Mouse (Mus musculus) layer of hippocampus, postnatal 10 days (tissue): ENCODE measurements at regions not wholly inside any gene's neighbourhood (a gene's known extent, or its start where the extent isn't known, plus 50 kb on each side); places are given as distances from the start of the nearest gene placed in this dataset.

Source experiments
- DNase-seq, 2 experiments: peaks; one replicate each; pipeline ENCODE4 v3.0.0; 2021; ENCODE audit warnings: low spot score in 2 of 2

DNA sequence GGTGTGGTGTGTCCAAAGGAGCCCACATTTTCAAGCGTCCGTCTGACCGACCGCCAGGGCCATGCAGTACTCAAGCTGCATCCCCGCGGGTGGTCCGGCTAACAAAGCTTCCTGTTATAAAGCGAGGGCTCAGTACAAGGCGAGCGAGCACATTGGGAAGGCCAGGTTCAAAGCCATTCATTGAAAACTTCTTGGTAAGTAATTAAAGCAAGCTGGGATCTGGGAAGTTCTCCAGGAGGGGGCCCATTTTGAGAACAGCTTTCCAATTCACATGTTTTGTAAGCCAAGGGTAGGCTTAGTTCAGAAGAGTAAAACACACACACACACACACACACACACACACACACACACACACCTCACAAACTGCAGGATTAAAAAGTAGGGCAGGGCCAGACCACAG lies 57.3 kb upstream of the Prep start:
- peak; percentile 38 to 52 for DNase-seq

DNA sequence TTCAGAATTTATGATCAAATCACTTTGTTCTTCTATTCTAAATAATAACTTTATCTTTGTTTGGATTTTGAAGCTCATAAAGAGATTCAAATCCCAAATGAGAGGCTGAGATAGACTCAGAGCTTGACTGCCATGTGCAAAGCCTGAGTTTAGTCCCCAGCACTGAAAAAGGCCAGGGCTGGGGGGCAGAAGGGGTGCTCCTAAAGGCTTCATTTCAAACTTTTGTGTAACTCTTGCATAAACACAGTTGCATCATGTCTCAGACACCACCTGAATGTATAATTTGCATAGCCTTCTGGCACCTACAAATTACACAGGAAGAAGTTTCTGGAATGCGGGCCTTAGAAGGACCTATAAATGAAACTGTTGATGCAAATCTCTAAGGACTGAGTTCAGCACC lies 57.8 kb upstream of the Prep start:
- no peak for DNase-seq

DNA sequence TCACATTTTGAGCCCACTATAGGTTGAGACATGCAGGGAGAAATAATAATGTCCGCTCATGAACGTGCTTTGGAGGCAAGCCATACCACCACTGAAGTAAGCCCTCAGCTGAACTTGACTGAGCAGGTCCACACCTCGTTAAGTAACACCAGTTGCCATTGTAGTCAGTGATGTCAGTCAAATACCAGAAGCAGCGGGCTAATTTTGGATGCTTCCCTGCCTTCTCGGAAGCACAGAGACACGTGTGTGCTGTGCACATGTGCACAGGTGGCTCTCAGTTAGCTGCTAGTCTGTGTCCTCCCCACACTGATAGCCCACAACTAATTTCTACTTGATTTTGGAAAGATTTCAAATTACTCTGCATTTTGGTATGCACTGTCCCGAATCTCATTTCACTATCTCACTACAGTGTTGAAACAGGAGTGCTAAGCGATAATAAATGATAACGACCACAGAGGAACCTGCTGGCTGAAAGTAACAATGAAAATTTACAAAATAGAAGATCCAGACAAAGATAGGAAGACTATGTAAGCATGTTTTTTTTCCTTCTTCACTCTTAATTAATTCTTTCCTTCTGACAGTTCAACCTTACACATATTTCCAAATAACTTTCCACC lies 62.9 kb upstream of the Prep start:
- no peak for DNase-seq

DNA sequence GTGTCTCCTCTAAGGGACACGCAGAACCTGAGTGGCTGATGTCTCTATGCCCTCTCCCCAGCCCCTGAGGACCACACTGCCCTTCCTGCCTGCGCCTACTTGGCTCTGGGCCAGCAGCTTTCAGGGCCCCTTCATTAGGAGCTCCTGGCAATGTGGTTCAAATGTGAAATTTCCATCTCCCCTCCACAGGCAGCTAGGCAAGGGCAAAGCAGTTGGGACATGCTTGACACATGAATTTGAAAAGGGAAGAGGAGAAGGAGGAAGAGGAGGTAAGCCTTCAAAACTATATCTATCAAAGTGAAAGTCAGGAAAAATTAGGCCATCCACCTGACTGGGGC lies 63.7 kb upstream of the Prep start:
- no peak for DNase-seq

DNA sequence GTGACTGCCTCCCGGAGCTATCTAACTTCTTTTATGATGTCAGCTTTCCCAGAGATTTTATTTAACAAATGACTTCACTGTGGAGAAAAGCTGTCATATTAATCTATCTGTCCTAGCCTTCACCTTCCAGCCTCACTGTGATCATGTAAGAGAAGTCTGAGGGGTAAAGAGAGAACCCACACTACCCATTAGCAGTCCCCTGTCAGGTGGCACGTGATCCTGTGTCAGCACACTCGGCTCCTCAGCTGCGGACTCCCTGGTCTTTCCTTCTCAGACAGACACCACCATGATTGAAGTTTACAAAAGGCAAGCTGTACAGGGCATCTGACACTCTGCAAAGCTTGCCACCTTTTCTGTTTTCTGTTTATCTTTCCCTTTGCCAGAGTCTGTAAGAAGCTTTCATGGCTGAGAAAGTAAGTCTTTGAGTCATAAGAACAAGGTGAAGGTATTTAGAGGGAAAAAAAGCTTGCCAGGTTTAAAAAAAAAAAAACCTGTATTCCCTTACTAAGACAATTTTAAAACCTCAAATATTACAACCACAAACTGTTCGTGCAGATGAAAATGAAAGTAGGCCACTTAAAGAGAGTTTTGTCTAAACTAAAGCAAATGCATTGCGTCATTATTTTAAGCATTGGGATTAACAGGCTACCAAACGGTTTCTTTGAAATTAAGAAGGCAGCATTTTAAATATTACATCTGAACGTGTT lies 64.2 kb upstream of the Prep start:
- DNase-seq: no peak

DNA sequence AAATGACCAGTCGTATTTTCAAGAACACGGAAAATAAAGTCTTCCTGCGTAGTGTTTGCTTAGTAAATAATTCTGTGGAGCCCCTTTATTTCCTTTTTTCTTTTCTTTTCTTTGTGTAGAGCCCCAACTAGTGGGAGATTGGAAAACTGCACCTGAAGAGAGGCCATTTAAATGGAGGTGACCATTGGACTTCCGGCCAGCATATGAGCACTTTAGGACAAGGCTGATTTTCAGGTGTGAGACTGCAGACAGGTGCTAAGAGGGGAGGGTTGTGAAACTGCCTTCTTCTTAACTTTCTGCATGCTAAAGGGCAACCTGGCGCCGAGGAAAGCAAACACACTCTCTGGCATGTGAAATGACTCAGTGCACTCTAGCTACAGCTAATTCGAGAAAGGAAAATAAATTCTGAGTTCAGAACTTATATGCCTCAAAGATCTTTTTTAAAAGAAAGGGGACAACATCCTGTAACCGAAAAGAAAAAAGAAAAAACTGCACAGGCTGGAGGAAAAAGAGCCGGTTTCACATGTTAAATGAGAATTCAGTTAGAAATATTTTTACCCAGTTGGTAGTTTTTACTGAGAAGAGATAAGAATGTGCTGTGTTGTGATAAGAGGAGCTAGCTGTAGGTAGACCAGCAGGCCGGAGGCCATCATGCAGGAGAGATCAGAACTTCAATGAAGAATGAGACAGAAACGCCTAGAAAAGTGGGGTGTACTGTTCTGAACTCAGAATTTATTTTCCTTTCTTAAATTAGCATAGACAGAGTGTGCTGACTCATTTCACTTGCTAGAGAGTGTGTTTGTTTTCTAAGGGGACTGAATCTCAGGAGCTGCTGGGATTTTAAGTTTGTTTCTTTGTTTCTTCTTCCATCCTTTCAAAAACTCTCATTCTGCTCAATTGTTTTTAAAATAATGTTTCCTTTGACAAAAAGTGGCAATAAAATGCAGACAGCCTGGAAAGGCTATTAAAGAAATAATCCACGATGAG lies 65.8 kb upstream of the Prep start:
- peak; percentile 58 to 71 for DNase-seq

DNA sequence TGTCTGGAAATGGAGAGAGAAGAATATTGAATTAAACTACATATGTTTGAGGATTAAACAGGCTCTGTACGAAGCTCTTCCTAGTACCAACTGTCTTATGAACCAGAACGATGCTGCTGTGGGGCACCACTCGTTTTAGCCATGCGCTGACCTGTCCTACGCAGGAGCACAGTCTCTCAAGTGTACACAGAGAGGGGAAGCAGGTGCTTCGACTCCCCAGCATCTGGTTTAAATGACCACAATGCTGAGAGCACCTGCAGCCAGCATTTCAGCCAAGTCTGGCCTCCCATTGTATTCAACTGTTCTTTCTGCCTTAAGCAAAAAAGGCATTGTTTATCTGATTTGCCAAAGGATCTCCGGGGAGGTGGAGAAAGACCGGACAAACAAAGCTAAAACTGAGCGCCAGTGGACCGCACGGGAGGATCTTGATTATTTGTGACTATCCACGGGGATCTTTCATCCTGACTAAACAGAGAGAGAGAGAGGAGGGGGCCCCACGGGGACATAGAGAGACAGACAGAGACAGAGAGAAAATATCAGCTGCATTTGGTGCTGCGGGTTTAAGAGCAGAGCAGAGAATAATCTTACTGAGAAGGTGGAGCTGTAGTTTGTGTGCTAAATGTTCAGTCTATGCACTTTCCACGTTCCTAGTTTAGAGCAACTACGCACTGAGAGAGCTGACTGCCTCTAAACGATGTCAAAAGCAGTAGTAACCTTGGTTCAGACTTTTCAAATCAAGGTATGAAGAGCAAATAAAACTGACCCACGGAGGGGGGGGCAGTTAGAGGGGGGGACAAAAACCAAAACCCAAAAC lies 66.8 kb upstream of the Prep start:
- DNase-seq: peak; percentile 10 to 20

DNA sequence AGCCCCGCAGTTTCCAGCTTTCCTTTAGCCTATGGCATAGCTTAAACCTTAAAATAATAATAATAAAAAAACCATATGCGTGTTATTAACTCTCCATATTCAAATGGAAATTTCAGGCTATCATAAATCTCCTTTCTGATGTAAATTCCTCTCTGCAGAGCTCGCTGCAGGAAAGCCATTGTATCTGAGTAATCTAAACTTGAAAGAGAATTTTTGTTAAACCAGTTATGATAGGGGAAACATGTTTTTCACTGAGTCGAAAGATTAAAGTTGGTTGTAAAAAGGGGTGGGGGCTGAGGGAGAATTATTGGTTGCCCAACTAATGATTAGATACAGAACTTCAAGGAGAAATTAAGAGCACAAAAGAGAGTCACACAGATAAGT lies 69.1 kb upstream of the Prep start:
- no peak for DNase-seq

DNA sequence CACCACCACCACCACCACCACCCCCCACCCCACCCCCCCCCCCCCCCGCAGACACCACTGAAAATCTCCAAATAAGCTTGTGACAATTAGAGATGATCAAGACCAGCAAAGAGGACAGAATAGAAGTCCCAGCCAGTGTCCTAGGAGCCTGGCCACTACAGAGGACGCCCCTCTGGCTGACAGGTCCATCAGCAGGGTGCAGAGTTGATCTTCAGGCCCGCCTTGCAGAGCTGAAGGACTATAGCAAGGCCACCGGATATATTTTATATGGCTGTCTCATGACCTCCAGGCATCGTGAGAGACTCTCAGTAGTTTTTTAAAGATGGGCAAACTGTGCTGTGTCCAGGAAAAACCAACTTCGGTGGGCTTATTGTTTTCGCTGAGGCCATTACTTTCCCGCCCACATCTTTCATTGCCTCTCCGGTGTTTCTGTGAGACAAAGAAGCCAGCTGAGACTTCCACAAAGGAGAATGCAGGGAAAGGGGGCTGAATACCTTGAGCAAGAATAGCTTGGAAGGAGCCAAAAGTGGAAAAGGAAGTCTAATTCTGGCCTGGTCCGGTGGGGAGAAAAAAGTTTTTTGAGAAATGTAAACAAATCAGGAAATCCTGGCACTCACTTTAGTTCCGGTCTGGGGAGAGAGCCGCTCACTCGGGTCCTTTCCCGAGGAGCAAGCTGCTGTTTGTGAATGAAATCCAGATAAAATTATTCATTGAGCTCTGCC lies 69.7 kb upstream of the Prep start:
- no peak for DNase-seq

DNA sequence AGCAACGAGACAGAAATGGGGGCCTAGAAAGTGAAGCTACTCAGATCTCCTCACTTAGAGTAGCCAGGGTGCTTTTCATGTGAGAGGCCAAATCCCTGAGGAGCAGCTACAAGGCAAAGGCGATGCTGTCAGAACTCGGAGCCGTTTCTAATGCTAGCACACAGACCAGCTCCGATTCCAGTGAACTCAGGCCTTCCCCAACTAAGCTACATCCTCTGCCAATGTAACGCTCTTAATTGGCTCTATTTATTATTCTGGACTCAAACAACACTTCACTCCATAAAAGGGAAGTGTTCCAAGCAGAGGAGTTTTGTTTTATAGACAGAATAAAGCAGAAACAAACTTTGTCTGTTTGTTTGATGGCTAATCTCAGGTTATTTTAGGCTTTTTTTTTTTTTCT lies 71.2 kb upstream of the Prep start:
- DNase-seq: no peak

DNA sequence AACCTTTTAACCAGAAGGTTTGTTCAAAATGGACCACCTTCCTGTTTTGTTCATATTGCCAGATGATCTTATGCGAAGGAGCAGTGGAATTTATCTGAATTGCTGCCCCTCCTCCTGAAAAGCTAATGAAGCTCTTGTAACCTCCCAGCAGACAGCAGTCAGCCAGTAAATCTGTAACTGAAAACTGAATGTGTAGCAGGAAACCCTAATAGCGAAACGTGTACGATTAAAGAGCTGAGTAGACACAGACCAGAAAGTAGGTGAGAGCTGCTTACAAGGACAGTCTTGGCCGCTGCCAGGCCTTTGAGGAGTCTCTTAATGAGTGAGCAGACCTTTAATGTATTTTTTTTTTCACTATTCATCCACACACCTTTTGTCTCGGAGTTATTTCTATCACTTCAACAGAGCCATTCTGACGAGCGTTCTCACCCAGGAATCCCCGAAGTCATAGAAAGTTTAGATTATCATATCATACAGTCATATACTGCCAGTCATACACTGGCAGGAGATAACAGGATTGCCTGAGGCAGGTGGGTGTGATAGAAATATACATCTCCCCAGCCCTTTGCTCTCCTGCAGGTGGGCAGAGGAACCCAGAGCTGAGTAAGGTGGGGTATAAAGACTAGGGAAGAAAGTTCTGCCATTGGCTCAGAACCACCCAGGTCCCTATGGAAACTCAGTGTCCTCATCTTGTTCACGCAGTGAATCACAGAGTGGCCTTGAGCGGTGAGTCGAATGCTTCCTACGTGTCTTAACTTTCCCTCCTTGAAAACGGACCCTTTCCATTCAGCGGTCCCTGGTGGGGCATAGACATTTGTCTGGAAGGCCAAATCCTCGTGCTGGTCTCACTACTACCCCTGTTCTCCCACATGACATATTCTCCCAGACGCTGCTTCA lies 72.4 kb upstream of the Prep start:
- no peak for DNase-seq

DNA sequence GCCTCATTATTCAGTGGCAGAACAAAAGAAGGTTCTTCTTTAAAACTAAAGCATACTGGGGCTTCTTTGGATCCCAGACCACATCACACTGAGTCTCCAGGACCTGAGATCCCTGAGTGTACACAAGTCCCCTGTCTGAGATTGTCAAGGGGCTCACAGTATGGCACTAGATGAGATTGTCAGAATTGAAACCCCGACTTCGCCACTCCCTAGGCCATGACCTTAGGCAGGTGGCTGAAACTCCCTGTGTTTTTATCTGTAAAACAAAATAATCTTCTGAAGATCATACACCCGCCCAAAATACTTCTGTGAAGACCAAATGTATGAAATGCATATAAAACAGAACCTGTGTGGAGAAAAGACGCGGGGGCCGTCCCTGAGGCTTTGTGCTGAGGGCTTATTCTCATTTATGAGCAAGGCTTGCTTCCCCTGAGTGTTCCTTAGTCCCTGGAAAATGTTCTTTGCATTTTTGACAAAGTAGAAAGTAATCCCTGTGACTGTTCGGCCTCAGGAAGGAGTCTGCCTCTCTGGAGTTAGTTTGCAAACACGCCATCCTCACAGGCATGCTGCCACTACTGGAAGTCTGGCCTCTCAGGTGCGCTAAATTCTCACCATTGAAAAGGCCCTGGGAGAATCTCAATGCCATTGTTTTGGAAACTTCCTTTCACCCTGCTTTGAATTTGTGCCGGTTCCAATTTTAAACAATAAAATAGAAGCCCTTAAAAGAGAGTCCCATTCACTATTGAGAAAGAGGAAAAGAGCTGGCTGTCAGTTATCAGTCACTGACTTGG lies 73.3 kb upstream of the Prep start:
- DNase-seq: no peak

DNA sequence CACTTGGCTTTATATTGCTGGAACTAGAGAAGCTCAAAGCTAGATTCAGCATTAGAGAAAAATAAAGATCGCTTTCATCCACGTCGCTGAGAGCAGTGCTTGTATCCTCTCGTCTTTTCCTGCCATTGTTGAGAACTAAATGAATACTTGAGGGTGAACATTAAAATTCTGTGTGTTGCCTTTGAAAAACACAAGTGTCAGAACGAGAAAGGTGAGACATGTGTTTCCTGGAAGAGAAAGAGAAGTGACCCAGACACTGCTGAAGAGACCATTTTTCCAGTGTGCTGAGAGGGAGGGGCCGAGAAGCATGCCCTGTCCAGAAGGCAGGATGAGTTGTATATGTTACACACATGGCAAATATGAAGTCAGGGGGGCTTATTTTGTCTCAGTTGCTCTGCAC lies 77.5 kb upstream of the Prep start:
- no peak for DNase-seq

DNA sequence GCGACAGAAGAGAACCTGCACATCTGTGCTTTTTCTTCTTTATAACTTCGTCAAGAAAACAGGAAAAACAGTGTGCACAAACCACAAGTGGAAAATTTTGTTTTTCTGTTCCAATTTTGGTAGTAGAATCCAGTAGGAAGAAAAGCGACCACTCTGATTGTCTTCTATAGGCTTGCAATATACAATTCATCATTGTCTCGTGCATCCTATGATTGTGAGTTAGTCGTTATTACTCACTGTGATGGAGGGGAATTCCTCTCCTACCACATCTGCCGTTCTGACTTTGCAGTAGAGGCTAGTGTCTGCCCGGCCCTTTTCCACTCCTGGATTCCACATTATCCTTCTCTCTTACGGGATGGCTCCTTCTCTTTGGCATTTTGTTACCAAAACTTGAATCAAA lies 78.2 kb upstream of the Prep start:
- DNase-seq: no peak

DNA sequence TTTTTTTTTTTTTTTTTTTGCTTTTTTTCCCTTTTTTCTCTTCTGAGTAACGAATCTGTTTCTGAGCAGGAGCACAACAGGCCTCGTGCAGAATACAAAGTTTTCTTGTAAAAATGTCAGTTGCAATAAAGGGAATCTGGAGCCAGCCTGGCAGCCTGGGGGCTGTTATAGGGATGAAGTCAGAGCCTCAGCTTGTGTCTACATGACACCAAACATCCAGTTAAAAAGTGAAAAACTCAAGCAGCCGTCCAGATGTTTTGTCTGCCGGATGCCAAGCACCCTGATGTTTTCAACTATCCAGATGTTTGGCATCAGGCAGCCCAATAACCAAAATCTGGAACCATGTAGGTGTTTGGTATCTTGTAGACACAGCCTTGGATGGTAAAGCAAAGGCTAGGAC lies 79.4 kb upstream of the Prep start:
- DNase-seq: no peak

DNA sequence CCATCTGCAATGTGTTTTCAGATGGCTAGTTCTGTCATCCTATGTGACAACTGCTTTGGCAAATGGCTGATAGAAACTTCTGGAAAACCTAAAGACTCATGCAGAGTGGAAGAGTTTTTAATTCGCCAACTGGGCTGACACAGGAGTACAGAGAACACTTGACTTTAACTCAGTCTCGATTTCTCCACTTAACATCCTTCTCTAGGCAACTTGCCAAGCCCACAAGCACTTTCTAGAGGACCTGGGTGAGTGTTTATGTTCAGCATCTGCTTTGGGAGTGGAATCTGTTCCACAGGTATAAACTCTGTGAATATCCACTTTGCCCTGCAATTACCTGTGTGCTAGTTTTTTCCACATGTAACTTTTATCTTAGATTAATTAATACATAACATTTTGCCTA lies 85.1 kb upstream of the Prep start:
- no peak for DNase-seq

DNA sequence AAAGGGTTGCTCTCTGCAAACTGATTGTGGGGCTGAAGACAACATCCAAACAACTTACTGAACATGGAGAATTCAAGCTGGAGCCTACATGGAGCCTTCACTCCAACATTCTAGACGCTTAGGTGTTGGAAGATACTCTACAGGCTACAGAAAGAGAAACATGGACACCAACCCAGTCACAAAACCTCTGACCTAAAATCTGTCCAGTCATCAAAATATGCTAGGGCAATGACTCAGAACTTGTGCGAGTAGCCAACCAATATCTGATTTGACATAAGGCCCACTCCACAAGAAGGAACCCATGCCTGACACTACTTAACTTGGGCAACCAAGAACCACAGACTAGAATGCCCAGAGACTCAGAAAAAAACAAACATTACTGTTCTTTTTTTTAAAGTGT lies 90.2 kb upstream of the Prep start:
- no peak for DNase-seq

DNA sequence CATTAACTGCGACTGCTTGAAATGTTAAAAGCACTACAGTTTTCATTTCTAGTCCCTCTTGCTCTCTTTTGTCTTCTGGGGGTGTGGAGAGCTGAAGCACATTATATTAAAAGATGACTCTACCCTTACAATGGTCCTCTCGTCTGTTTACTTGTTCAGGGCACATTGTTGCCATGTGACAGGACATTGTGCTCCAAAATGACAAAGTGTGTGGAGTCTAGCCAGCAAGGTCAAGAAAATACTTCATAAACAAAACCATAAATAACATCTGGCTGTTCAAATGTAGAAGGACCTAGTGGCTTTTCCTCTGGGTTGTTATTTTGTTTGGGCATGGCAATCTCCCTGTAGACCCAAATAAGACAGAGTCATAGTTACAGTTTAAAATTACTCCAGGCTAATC lies 95.1 kb upstream of the Prep start:
- no peak for DNase-seq

DNA sequence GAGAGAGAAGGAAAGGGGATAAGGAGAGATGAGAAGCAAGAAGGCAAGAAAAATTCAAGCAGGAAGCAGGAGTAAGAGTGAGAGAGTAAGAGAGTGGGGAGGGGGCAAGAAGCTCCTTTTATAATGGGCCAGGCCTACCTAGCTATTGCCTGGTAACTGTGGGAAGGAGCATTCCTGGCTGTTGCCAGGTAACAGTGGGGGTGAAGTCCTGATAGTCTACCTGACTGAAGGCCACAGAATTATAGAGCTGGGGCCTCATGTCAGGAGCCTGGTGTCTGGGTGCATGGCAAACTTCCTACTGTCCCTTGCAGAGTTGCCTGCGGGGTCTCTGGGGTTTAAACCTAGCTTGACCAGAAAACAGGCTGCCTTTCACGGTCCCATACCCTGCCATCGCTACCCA lies 107.0 kb upstream of the Prep start:
- no peak for DNase-seq
